In genomic region chr4:9015528-9016503, GRCm38 (mm10) we compare ENCODE assay signal across 8 mouse cellular contexts.
DNase-seq lines count a peak whose midpoint lies in the region; ATAC-seq and TF ChIP-seq lines count a peak whose summit lies in the region.

No protein-coding gene starts in this region.

- H3K4me2 ChIP-seq in forebrain, embryonic 11.5 days (ENCODE audit: low read depth, low read length, severe bottlenecking) = no peak overlapping the region
- no peak overlapping the region for H3K4me2 ChIP-seq in forebrain, postnatal 0 days (ENCODE audit: low read depth)
- peak overlapping the region; percentile 13; the same call in 1 of the 2 replicates for H3K4me2 ChIP-seq in heart, postnatal 0 days (ENCODE audit: low read depth, low read length)
- H3K4me2 ChIP-seq in midbrain, embryonic 15.5 days = no peak overlapping the region

- no peak overlapping the region for H3K9ac ChIP-seq in forebrain, embryonic 11.5 days (ENCODE audit: low read length)
- H3K9ac ChIP-seq in forebrain, postnatal 0 days = no peak overlapping the region
- peak overlapping the region; percentile 15; the same call in 1 of the 2 replicates for H3K9ac ChIP-seq in heart, postnatal 0 days (replicated peaks; ENCODE audit: low read depth, low read length)
- H3K9ac ChIP-seq in midbrain, embryonic 15.5 days = no peak overlapping the region

- WGBS in forebrain, embryonic 11.5 days = 30% methylated on average over 14 of the region's 14 CpGs
- WGBS in forebrain, postnatal 0 days = 29% methylated on average over 14 of the region's 14 CpGs
- 16% methylated on average over 14 of the region's 14 CpGs for WGBS in heart, postnatal 0 days
- WGBS in midbrain, embryonic 15.5 days = 28% methylated on average over 14 of the region's 14 CpGs

- H3K36me3 ChIP-seq in forebrain, embryonic 11.5 days (ENCODE audit: control insufficient read depth, insufficient read depth, low read length) = no peaks in the 10 kb centered on the region
- H3K36me3 ChIP-seq in forebrain, postnatal 0 days (ENCODE audit: insufficient read depth) = no peaks in the 10 kb centered on the region
- H3K36me3 ChIP-seq in heart, postnatal 0 days (replicated peaks; ENCODE audit: control insufficient read depth, insufficient read depth, low read length) = no peaks in the 10 kb centered on the region
- H3K36me3 ChIP-seq in midbrain, embryonic 15.5 days (replicated peaks) = no peaks in the 10 kb centered on the region

- no peak for TF ChIP-seq CTCF in forebrain, postnatal 0 days (IDR thresholded peaks at IDR 0.05; ENCODE audit: low read depth)
- no peak for TF ChIP-seq CTCF in heart, postnatal 0 days (IDR thresholded peaks at IDR 0.05; ENCODE audit: low read depth)

- H3K9me3 ChIP-seq in forebrain, embryonic 11.5 days (ENCODE audit: control insufficient read depth, low read length) = no peaks in the 10 kb centered on the region
- H3K9me3 ChIP-seq in forebrain, postnatal 0 days (ENCODE audit: low read length) = no peaks in the 10 kb centered on the region
- no peaks in the 10 kb centered on the region for H3K9me3 ChIP-seq in heart, postnatal 0 days (replicated peaks; ENCODE audit: control insufficient read depth, low read length)
- no peaks in the 10 kb centered on the region for H3K9me3 ChIP-seq in midbrain, embryonic 15.5 days

- peak; percentile 48 for DNase-seq in forebrain, embryonic 11.5 days (ENCODE audit: low spot score)
- DNase-seq in forebrain, postnatal 0 days = no peak
- peak; percentile 75 for DNase-seq in cerebellum, adult 8-10 months
- peak; percentile 79 for DNase-seq in heart, postnatal 0 days (ENCODE audit: low spot score)
- peak; percentile 31 for DNase-seq in liver
- no peak for DNase-seq in right cerebral cortex, adult 2 months (ENCODE audit: low spot score in 2 of 2)
- DNase-seq in left cerebral cortex, adult 8-10 months (ENCODE audit: low spot score in 2 of 2) = no peak

- TF ChIP-seq EP300 in heart, postnatal 0 days (IDR thresholded peaks at IDR 0.05; ENCODE audit: low read depth) = no peak

- no peak for ATAC-seq in forebrain, embryonic 11.5 days (replicated peaks; ENCODE audit: low FRiP score)
- no peak for ATAC-seq in forebrain, postnatal 0 days
- peak; percentile 74 for ATAC-seq in heart, postnatal 0 days (ENCODE audit: insufficient read depth, low read depth)
- no peak for ATAC-seq in midbrain, embryonic 15.5 days (replicated peaks)

- no peak overlapping the region for H3K27ac ChIP-seq in forebrain, embryonic 11.5 days (ENCODE audit: low read depth, low read length)
- H3K27ac ChIP-seq in forebrain, postnatal 0 days (ENCODE audit: low read depth, low read length) = no peak overlapping the region
- H3K27ac ChIP-seq in heart, postnatal 0 days (ENCODE audit: low read depth) = peak overlapping the region; percentile 79
- peak overlapping the region; percentile 55 for H3K27ac ChIP-seq in midbrain, embryonic 15.5 days

- H3K27me3 ChIP-seq in forebrain, embryonic 11.5 days (ENCODE audit: control insufficient read depth, insufficient read depth, low read length) = no peaks in the 10 kb centered on the region
- no peaks in the 10 kb centered on the region; the same call in 1 of the 2 replicates for H3K27me3 ChIP-seq in forebrain, postnatal 0 days (ENCODE audit: insufficient read depth, low read length)
- H3K27me3 ChIP-seq in heart, postnatal 0 days (ENCODE audit: control insufficient read depth, insufficient read depth, low read length) = no peaks in the 10 kb centered on the region
- no peaks in the 10 kb centered on the region for H3K27me3 ChIP-seq in midbrain, embryonic 15.5 days (replicated peaks)

- peaks cover 14% of the 10 kb centered on the region for H3K4me1 ChIP-seq in forebrain, embryonic 11.5 days (replicated peaks; ENCODE audit: control insufficient read depth, insufficient read depth, low read length)
- peaks cover 17% of the 10 kb centered on the region for H3K4me1 ChIP-seq in forebrain, postnatal 0 days (ENCODE audit: insufficient read depth)
- peaks cover 30% of the 10 kb centered on the region for H3K4me1 ChIP-seq in heart, postnatal 0 days (ENCODE audit: control insufficient read depth, insufficient read depth)
- peaks cover 33% of the 10 kb centered on the region for H3K4me1 ChIP-seq in midbrain, embryonic 15.5 days

- no peak overlapping the region for H3K4me3 ChIP-seq in forebrain, embryonic 11.5 days (ENCODE audit: low read depth, low read length)
- H3K4me3 ChIP-seq in forebrain, postnatal 0 days (ENCODE audit: low read depth, low read length) = no peak overlapping the region
- no peak overlapping the region for H3K4me3 ChIP-seq in heart, postnatal 0 days (ENCODE audit: low read depth, low read length)
- H3K4me3 ChIP-seq in midbrain, embryonic 15.5 days = no peak overlapping the region

Comparison
In these comparisons a context has a peak if more than half of its experiments do, and no peak if none do; other contexts are left out.
1. DNase-seq: peak in forebrain, embryonic 11.5 days (single experiment), cerebellum, adult 8-10 months (single experiment), heart, postnatal 0 days (single experiment) and liver (single experiment); none in forebrain, postnatal 0 days (single experiment), right cerebral cortex, adult 2 months (0 of 2) and left cerebral cortex, adult 8-10 months (0 of 2).
2. H3K27ac ChIP-seq: peak in heart, postnatal 0 days (single experiment) and midbrain, embryonic 15.5 days (single experiment); none in forebrain, embryonic 11.5 days (single experiment) and forebrain, postnatal 0 days (single experiment).